Mouse (Mus musculus) cerebellum, adult 2 months (tissue): ENCODE measurements around the gene Olfr1018. TPM values are rescaled to one million over a fixed set of nuclear protein-coding genes. Genes with fewer than 3 reads are reported as not detected.
A peak's percentile ranks its signal among the peaks of the same experiment; 100 is the strongest.

Source experiments
- DNase-seq, 2 experiments: peaks; one replicate each; pipeline ENCODE4 v3.0.0; 2021
- H3K27ac ChIP-seq: fragments of 200-500 bp; 2 replicates; pipeline ENCODE4 v1.5.1; 2012; ENCODE audit warnings: low read length, control low read depth, inconsistent platforms; ENCODE audit not compliant: insufficient read depth
- H3K27me3 ChIP-seq: fragments of 200-500 bp; 2 replicates; pipeline ENCODE4 v1.6.1; 2012; ENCODE audit warnings: inconsistent platforms, mild to moderate bottlenecking, low read length, moderate library complexity; ENCODE audit not compliant: control insufficient read depth, insufficient read depth
- H3K4me1 ChIP-seq: fragments of 200-500 bp; 2 replicates; pipeline ENCODE4 v1.6.1; 2011; ENCODE audit warnings: low read length; ENCODE audit not compliant: control insufficient read depth, insufficient read depth
- H3K4me3 ChIP-seq: fragments of 200-500 bp; replicated peaks from 2 replicates; pipeline ENCODE3; 2011; ENCODE audit warnings: mild to moderate bottlenecking, low read depth, low read length, control low read depth; ENCODE audit not compliant: insufficient read depth
- CTCF ChIP-seq: fragments of 200-500 bp; IDR thresholded peaks from 2 replicates; pipeline ENCODE4 v1.5.1; 2011; ENCODE audit warnings: low read depth, mild to moderate bottlenecking, control low read depth, low read length, moderate library complexity, borderline replicate concordance; ENCODE audit not compliant: insufficient read depth
- POLR2A ChIP-seq: fragments of 200-500 bp; IDR thresholded peaks from 2 replicates; pipeline ENCODE4 v1.6.1; 2011; ENCODE audit warnings: low read length, control low read depth, borderline replicate concordance; ENCODE audit not compliant: insufficient read depth
- WGBS: fragments of 180-500 bp; shearing (Covaris S2); methylation state at CpG from one replicate; pipeline ENCODE4 v1.1.7; 2018; 5-methylcytosine and 5-hydroxymethylcytosine counted together
- polyA plus RNA-seq: library from polyadenylated mRNA; depleted of rRNA; stranded (reverse); fragments of >200 nt; gene quantifications from 2 replicates; pipeline ENCODE4 v1.2.3, GENCODE M21; 2012; rRNA removed

Olfr1018 gene
- polyA plus RNA-seq = not detected in 2 replicates

DNA sequence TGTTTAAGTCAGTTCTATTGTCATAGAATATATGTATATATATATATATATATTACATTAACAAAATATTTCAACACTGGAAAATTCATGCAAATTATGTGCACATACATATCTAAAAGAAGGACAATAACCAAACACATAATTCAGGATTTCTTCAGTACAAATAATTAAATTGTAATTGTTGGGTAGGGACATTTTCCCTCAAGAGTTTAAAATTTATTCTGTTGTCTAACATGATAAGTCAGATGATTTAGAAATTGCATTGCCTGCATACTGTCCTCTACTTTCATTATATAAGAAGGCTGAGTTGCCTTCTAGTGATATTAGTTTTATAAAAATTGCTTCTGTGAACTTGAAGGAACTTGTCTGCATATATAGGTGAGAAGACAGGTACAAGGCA is at the start of gene Olfr1018:
TSS of gene Olfr1018 (plus strand) at position 301 of the 400 bp plus-strand sequence.
- Histone ChIP-seq H3K4me1 (no peaks in the 10 kb centered on the region), H3K4me3 (no peak within 1 kb of the TSS), H3K27me3 (no peaks in the 10 kb centered on the region), H3K27ac (no peak within 1 kb of the TSS)
- no peak for DNase-seq
- TF ChIP-seq POLR2A (no peak), CTCF (no peak)

DNA sequence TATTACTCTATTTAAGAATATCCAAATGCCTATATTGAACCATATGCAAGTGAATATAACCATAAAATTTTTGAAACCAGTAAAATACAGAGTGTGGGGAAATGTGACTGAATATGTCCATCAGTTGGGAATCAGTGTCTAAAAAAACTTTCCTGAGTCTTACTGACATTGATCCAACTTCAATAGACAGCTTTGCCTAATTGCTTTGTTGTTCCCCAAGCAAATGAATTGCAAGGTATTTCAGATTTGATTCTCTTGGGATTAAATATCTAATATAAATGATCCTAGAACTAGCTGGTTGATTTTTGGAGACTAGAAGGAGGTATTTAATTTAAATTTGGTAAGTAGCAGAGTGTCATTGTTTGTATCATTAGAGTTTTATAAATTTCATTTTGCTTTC is 45.9 kb upstream of the Olfr1018 start, which contains the start of gene Olfr1014:
TSS of gene Olfr1014 (plus strand) at position 301 of the 400 bp plus-strand sequence.
- no peak for DNase-seq
- H3K27ac ChIP-seq = no peak within 1 kb of the TSS
- no peaks in the 10 kb centered on the region for H3K4me1 ChIP-seq
- no peak within 1 kb of the TSS for H3K4me3 ChIP-seq
- no peak for TF ChIP-seq CTCF
- TF ChIP-seq POLR2A = no peak
- no peaks in the 10 kb centered on the region for H3K27me3 ChIP-seq

DNA sequence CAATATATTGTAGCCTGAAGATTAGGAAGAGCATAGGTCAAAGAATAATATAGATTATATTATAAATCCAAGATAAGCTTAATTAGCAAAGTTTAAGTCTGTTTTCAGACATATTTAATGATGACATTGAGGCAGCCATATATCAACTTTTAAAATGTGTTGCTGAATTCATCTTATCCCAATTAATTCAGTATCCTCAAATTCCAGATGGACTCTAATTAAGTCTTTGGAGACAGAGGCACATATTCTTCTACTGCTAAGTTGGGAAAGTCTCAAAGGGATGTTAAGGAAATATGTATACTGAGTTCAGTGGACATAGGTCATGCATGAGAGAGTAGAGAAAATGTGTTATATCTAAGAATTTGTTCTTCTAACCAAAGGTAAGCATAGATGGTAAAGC is 36.6 kb upstream of the Olfr1018 start, which contains the start of gene Olfr1015:
TSS of gene Olfr1015 (plus strand) at position 301 of the 400 bp plus-strand sequence.
- Histone ChIP-seq H3K4me1 (no peaks in the 10 kb centered on the region), H3K27ac (no peak within 1 kb of the TSS), H3K4me3 (no peak within 1 kb of the TSS), H3K27me3 (no peaks in the 10 kb centered on the region)
- no peak for TF ChIP-seq POLR2A
- TF ChIP-seq CTCF = no peak
- DNase-seq = no peak

DNA sequence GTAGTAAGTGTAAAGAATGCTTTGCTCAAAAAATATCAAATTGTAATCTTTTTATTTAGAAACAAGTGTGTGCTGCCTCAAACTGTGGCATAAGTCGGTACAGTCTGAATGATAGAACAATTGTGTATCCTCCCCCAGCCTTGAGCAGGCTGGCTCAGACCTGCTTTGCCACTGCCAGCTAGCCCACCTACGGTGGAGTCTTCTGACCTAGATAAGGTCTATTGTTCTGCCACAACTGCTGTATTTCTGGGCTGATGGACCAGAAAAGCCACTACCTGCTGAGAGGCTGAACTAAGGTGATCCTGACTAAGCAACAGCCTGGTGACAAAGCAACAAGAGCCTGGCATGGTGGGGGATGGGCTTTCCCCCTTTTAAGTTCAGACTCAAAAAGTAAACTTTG is 25.9 kb upstream of the Olfr1018 start:
- TF ChIP-seq POLR2A = no peak
- no peak for TF ChIP-seq CTCF
- WGBS = 5% methylated on average over 2 of the region's 2 CpGs
- DNase-seq = peak in 1 of 2 experiments; percentile 2
- Histone ChIP-seq H3K4me1 (no peaks in the 10 kb centered on the region; the same call in 1 of the 2 replicates), H3K27ac (no peak overlapping the region), H3K27me3 (no peaks in the 10 kb centered on the region), H3K4me3 (no peak overlapping the region)

DNA sequence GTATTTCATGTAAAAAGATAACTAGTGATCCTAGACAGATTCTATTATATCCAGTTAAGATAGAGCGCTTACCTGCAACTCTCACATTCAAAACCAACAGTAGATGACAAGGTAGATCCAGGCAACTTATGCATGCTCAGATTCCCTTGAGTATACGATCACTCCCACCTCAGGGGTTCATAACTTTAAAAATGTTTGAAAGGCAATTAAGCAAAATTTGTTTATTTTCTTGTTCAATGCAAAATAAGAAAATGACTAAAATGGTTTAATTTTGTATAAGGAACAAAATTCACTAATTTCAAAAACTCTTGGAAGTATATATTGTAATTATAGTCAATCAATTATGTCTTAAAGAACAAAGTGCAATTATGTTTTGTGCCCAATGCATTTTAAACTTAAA is 15.8 kb upstream of the Olfr1018 start, which contains the start of gene Olfr1016:
TSS of gene Olfr1016 (minus strand) at position 101 of the 400 bp plus-strand sequence.
- no peak within 1 kb of the TSS for H3K4me3 ChIP-seq
- 91% methylated on average over 2 of the region's 2 CpGs for WGBS
- TF ChIP-seq CTCF (no peak), POLR2A (no peak)
- H3K27me3 ChIP-seq = no peaks in the 10 kb centered on the region
- H3K4me1 ChIP-seq = no peaks in the 10 kb centered on the region
- no peak for DNase-seq
- H3K27ac ChIP-seq = no peak within 1 kb of the TSS

DNA sequence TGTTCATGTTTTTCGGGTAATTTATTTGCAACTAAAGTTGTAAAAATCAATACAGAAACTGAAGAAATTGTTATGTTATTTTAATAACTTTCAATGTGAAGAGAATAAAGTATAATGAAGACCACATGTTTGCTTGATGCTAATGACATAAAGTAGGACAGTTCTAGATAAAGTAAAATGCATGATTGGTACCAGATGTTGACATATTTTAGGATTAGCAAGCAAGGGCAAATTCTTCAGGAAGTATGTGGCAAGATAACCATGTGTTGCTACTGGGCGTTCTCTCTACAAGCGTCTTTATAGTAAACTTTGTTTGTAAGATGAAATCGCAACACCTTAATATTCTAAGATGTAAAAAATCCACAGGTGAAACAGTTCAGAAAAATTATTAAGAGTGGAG is 13.8 kb upstream of the Olfr1018 start:
- no peaks in the 10 kb centered on the region for H3K4me1 ChIP-seq
- WGBS = 92% methylated on average over 4 of the region's 4 CpGs
- H3K27ac ChIP-seq = no peak overlapping the region
- no peaks in the 10 kb centered on the region for H3K27me3 ChIP-seq
- no peak for DNase-seq
- TF ChIP-seq CTCF (no peak), POLR2A (no peak)
- no peak overlapping the region for H3K4me3 ChIP-seq

DNA sequence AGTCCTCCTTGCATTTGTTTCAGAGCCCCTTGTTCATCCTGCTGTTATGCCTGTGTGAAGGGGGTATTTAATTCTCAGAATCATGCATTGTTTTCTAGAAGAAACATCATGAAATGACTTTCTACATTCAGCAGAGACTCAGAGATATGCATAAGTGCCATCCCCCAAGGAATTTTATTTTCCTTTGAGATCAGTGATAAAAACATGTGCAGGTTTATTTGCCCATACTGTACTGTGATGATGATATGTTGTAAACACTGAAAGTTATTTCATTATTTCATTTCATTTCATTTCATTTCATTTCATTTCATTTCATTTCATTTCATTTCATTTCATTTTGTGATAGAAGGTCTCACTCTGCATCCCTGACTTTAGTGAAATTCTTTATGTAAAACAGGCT is 27.1 kb downstream of the Olfr1018 start, which contains the start of gene Olfr1019:
TSS of gene Olfr1019 (minus strand) at position 101 of the 400 bp plus-strand sequence.
- no peak for TF ChIP-seq POLR2A
- no peak for TF ChIP-seq CTCF
- no peaks in the 10 kb centered on the region for H3K27me3 ChIP-seq
- H3K4me3 ChIP-seq = no peak within 1 kb of the TSS
- no peak within 1 kb of the TSS for H3K27ac ChIP-seq
- no peaks in the 10 kb centered on the region for H3K4me1 ChIP-seq
- no peak for DNase-seq

DNA sequence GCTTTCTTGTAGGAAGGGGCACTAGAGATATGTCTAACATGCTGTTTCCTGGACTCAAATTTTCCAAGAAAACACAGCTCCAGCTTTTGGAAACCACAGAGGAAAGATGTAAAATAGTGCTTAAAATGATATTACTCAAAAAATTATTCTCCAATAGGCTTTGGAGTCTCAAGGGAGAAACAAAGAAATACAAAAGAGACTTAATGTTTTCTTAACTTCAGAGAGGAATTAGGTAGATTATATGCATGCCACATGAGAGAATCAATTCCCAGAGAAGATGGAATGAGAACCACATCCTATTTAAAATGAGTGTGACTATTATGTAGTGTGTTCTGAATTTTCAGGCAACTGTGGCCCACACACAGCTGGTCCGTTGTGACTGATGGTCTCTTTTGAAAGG is 28.5 kb downstream of the Olfr1018 start, which contains the start of gene Olfr1020:
TSS of gene Olfr1020 (plus strand) at position 301 of the 400 bp plus-strand sequence.
- Histone ChIP-seq H3K4me3 (no peak within 1 kb of the TSS), H3K27me3 (no peaks in the 10 kb centered on the region), H3K27ac (no peak within 1 kb of the TSS), H3K4me1 (no peaks in the 10 kb centered on the region)
- 82% methylated on average over 1 of the region's 1 CpGs for WGBS
- TF ChIP-seq CTCF (no peak), POLR2A (no peak)
- DNase-seq = no peak
